In the genomic region with DNA sequence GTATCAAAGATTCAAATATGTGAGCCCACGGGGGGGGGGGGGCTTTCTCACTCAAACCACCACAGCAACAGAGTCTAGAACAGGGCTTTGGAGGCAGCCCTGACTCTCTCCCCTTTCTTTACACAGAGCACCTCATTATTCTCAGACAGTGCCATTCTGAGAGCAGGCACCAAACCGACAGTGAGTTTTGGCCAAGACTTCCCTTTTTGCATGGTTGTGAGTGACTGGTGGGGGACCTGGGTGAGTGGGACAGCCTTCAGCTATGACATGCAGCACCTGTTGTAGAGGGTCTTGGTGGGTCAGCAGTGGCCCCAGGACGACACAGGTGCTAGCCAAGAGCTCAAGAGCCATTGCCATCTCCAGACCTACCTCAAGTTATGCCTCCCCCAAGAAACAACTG, we compare ENCODE assay signal across 23 mouse cellular contexts.
DNase-seq lines count a peak whose midpoint lies in the region; ATAC-seq and TF ChIP-seq lines count a peak whose summit lies in the region.
"Had no signal": no experiment of that assay in that cellular context is flagged by ENCODE, and none has a peak within 500 bp of the region (broad histone marks: within the 10 kb centered on the region; RNA-seq: fewer than 3 reads in every experiment).

No protein-coding gene starts in this region.

- in situ Hi-C loops in CH12.LX (cut with MboI; ENCODE audit: low pct_ligation_motif_present, low pct_unique_long_range_greater_than_20kb, low sequenced_read_pairs), result no loop called here

- no peak overlapping the region for H3K9ac ChIP-seq in CH12.LX (ENCODE audit: insufficient read depth, low read depth)
- no peak overlapping the region for H3K9ac ChIP-seq in intestine, postnatal 0 days (ENCODE audit: low read depth, low read length)
- H3K9ac ChIP-seq: embryonic facial prominence, embryonic 15.5 days; heart, embryonic 15.5 days; hindbrain, embryonic 15.5 days had no signal

- no peaks in the 10 kb centered on the region for H3K36me3 ChIP-seq in CH12.LX (replicated peaks in 1 of 2; ENCODE audit: control insufficient read depth in 1 of 2, insufficient read depth in 1 of 2, low read length in 1 of 2)
- H3K36me3 ChIP-seq in macrophage (ENCODE audit: inconsistent target), result no peaks in the 10 kb centered on the region
- no peaks in the 10 kb centered on the region for H3K36me3 ChIP-seq in myocyte (ENCODE audit: control insufficient read depth, insufficient read depth)
- H3K36me3 ChIP-seq in intestine, postnatal 0 days (ENCODE audit: control insufficient read depth, insufficient read depth), result no peaks in the 10 kb centered on the region
- H3K36me3 ChIP-seq: embryonic facial prominence, embryonic 15.5 days; forebrain, embryonic 10.5 days; heart, embryonic 15.5 days; hindbrain, embryonic 10.5 days; hindbrain, embryonic 15.5 days had no signal

- H3K4me1 ChIP-seq in CH12.LX (ENCODE audit: control insufficient read depth in 1 of 2, insufficient read depth in 2 of 2), result peaks cover 21 to 47% of the 10 kb centered on the region in 2 experiments
- no peaks in the 10 kb centered on the region for H3K4me1 ChIP-seq in intestine, postnatal 0 days (replicated peaks; ENCODE audit: control insufficient read depth, insufficient read depth, low read length)
- H3K4me1 ChIP-seq: hindbrain, embryonic 15.5 days had no signal

- TF ChIP-seq EP300 in CH12.LX (IDR thresholded peaks at IDR 0.05; ENCODE audit: low read length), result no peak

- no peaks in the 10 kb centered on the region for H3K27me3 ChIP-seq in CH12.LX (replicated peaks)
- H3K27me3 ChIP-seq in myocyte (ENCODE audit: control insufficient read depth, insufficient read depth, insufficient read length), result no peaks in the 10 kb centered on the region
- no peaks in the 10 kb centered on the region for H3K27me3 ChIP-seq in intestine, postnatal 0 days (replicated peaks; ENCODE audit: control insufficient read depth, insufficient read depth, low read length)
- H3K27me3 ChIP-seq: embryonic facial prominence, embryonic 15.5 days; heart, embryonic 15.5 days; hindbrain, embryonic 15.5 days; Patski had no signal

- no peak overlapping the region for H3ac ChIP-seq in myocyte (ENCODE audit: control insufficient read depth, insufficient read length)

- no peak overlapping the region for H3K27ac ChIP-seq in CH12.LX (ENCODE audit: insufficient read depth, low read depth)
- H3K27ac ChIP-seq in macrophage, result peak overlapping the region; percentile 48
- no peak overlapping the region for H3K27ac ChIP-seq in intestine, postnatal 0 days (ENCODE audit: low read depth, low read length)
- H3K27ac ChIP-seq: embryonic facial prominence, embryonic 15.5 days; forebrain, embryonic 10.5 days; heart, adult 2 months; heart, embryonic 15.5 days; hindbrain, embryonic 10.5 days; hindbrain, embryonic 15.5 days had no signal

- no peak for TF ChIP-seq CTCF in CH12.LX (conservative IDR thresholded peaks at IDR 0.05 in 1 of 2, IDR thresholded peaks at IDR 0.05 in 1 of 2; ENCODE audit: low read depth in 2 of 2, low read length in 2 of 2)
- no peak for TF ChIP-seq CTCF in intestine, postnatal 0 days (IDR thresholded peaks at IDR 0.05; ENCODE audit: low read depth)

- H3K4me3 ChIP-seq in CH12.LX (replicated peaks in 1 of 3; ENCODE audit: low read depth in 2 of 3, low read length in 2 of 3, poor library complexity in 1 of 3) (no peak overlapping the region), macrophage (ENCODE audit: inconsistent target) (no peak overlapping the region), myocyte (no peak overlapping the region)
- no peak overlapping the region for H3K4me3 ChIP-seq in intestine, postnatal 0 days (ENCODE audit: low read depth, low read length)
- H3K4me3 ChIP-seq: embryonic facial prominence, embryonic 15.5 days; erythroblast, embryonic 14.5 days; forebrain, embryonic 10.5 days; heart, adult 2 months; heart, embryonic 15.5 days; hindbrain, embryonic 10.5 days; hindbrain, embryonic 15.5 days had no signal

- no peak overlapping the region for H3K4me2 ChIP-seq in CH12.LX (ENCODE audit: insufficient read depth, low read depth, poor library complexity, severe bottlenecking)
- H3K4me2 ChIP-seq in myocyte (ENCODE audit: low read depth), result peak overlapping the region; percentile 31
- no peak overlapping the region for H3K4me2 ChIP-seq in intestine, postnatal 0 days (replicated peaks; ENCODE audit: low read depth)
- H3K4me2 ChIP-seq: embryonic facial prominence, embryonic 15.5 days; heart, embryonic 11.5 days; heart, embryonic 15.5 days; hindbrain, embryonic 15.5 days had no signal

- 16% methylated on average over 3 of the region's 3 CpGs for WGBS in macrophage (ENCODE audit: missing documents)
- WGBS in intestine, postnatal 0 days, result 75% methylated on average over 3 of the region's 3 CpGs

- ATAC-seq in granulocyte monocyte progenitor cell, adult 5-6 weeks (replicated peaks; ENCODE audit: poor library complexity, severe bottlenecking), result peak; percentile 38
- ATAC-seq in intestine, postnatal 0 days, result no peak
- ATAC-seq: forebrain, embryonic 14.5 days; Patski had no signal

- no peak for TF ChIP-seq RAD21 in CH12.LX (IDR thresholded peaks at IDR 0.05; ENCODE audit: low read depth, low read length)

- TF ChIP-seq POLR2A in CH12.LX (IDR thresholded peaks at IDR 0.05; ENCODE audit: low read depth, low read length) (no peak), myocyte (IDR thresholded peaks at IDR 0.05; ENCODE audit: insufficient read length, low read depth) (no peak)

- dilution Hi-C loops in CH12.LX (cut with MboI; ENCODE audit: extremely low pct_ligation_motif_present, extremely low pct_unique_long_range_greater_than_20kb, low sequenced_read_pairs), result no loop called here

- no peak for DNase-seq in CH12.LX (ENCODE audit: extremely low read depth)
- DNase-seq in lung, postnatal 14 days, result no peak
- no peak for DNase-seq in c-Kit-positive CD71-positive TER-119-positive erythroid progenitor cells, embryonic 14.5 days (ENCODE audit: low spot score)
- DNase-seq in retina, embryonic 14.5 days (ENCODE audit: low spot score), result no peak
- DNase-seq: cerebellum, adult 2 months; cerebellum, postnatal 10 days; embryo, embryonic 11 days; gastrocnemius, postnatal 10 days; heart, adult 2 months; heart, postnatal 14 days had no signal

- peaks cover 16% of the 10 kb centered on the region for H3K9me3 ChIP-seq in CH12.LX (replicated peaks; ENCODE audit: low read length)
- 0 out of 2 replicates have a peak, but pooled peaks cover 3% of the 10 kb centered on the region for H3K9me3 ChIP-seq in intestine, postnatal 0 days (ENCODE audit: control insufficient read depth)
- H3K9me3 ChIP-seq: heart, embryonic 15.5 days; hindbrain, embryonic 15.5 days had no signal

- H3K79me2 ChIP-seq in CH12.LX (replicated peaks; ENCODE audit: control insufficient read depth, extremely low read depth, insufficient read depth, poor library complexity, severe bottlenecking) (no peaks in the 10 kb centered on the region), macrophage (ENCODE audit: inconsistent target) (no peaks in the 10 kb centered on the region), myocyte (ENCODE audit: control insufficient read depth, insufficient read depth) (no peaks in the 10 kb centered on the region)

TF ChIP-seq in CH12.LX, 34 proteins besides CTCF, POLR2A, EP300 and RAD21:
- TF ChIP-seq SMC3 (IDR thresholded peaks at IDR 0.05; ENCODE audit: low read depth, low read length), result no peak
- TF ChIP-seq CHD1 (IDR thresholded peaks at IDR 0.05; ENCODE audit: low read depth, low read length), result 0 out of 2 replicates have a peak, but pooled peaks have one; percentile 32
- TF ChIP-seq BHLHE40 (IDR thresholded peaks at IDR 0.05; ENCODE audit: low read depth, low read length), result no peak
- no peak for TF ChIP-seq ZC3H11A (IDR thresholded peaks at IDR 0.05; ENCODE audit: low read depth, low read length)
- no peak for TF ChIP-seq MYC (IDR thresholded peaks at IDR 0.05; ENCODE audit: low read depth, low read length)

TF ChIP-seq in myocyte, 11 proteins besides CTCF, POLR2A, EP300 and RAD21:
- TF ChIP-seq REST (IDR thresholded peaks at IDR 0.05; ENCODE audit: insufficient read depth, insufficient read length) (no peak), MYOG (IDR thresholded peaks at IDR 0.05; ENCODE audit: control insufficient read depth in 1 of 3, insufficient read depth in 1 of 3, insufficient read length in 2 of 3, low read depth in 2 of 3) (no peak), MYOD1 (IDR thresholded peaks at IDR 0.05; ENCODE audit: control insufficient read depth in 1 of 3, insufficient read length in 2 of 3, low read depth in 2 of 3) (no peak), POLR2AphosphoS2 (IDR thresholded peaks at IDR 0.05; ENCODE audit: insufficient read length, low read depth) (no peak), CEBPB (IDR thresholded peaks at IDR 0.05; ENCODE audit: insufficient read depth, poor library complexity, severe bottlenecking) (no peak), E2F4 (IDR thresholded peaks at IDR 0.05; ENCODE audit: insufficient read depth) (no peak), MAX (IDR thresholded peaks at IDR 0.05; ENCODE audit: low read depth) (no peak), TCF12 (IDR thresholded peaks at IDR 0.05; ENCODE audit: insufficient read depth, poor library complexity, severe bottlenecking) (no peak), USF1 (IDR thresholded peaks at IDR 0.05; ENCODE audit: low read depth) (no peak), SRF (IDR thresholded peaks at IDR 0.05; ENCODE audit: control insufficient read depth, insufficient read length, low read depth) (no peak), TCF3 (IDR thresholded peaks at IDR 0.05; ENCODE audit: insufficient read length, low read depth) (no peak)
